Mouse (Mus musculus) thymus, postnatal 10 days (tissue): Measurements from ENCODE around the gene Ppp1r2.

ENCODE experiments used
- DNase-seq, 2 experiments: peaks; one replicate each; pipeline ENCODE4 v3.0.0; 2021; ENCODE audit warnings: low spot score in 2 of 2

Gene Ppp1r2

GRCm38 (mm10) chr16:31290751-31291365, 15.8 kb upstream of the Ppp1r2 start:
- DNase-seq, result no peak

- DNase-seq, result no peak
Measured at GRCm38 (mm10) chr16:31290281-31290680, 15.2 kb upstream of the Ppp1r2 start.

GRCm38 (mm10) chr16:31287712-31288111, 12.6 kb upstream of the Ppp1r2 start:
- DNase-seq, result no peak

GRCm38 (mm10) chr16:31286801-31287488, 11.9 kb upstream of the Ppp1r2 start:
- no peak for DNase-seq

- no peak for DNase-seq
Measured at GRCm38 (mm10) chr16:31281981-31282380, 6.9 kb upstream of the Ppp1r2 start.

- no peak for DNase-seq
Measured at GRCm38 (mm10) chr16:31280176-31280575, 5.1 kb upstream of the Ppp1r2 start.

- no peak for DNase-seq
Measured at GRCm38 (mm10) chr16:31278581-31278980, 3.5 kb upstream of the Ppp1r2 start.

- DNase-seq, result no peak
Measured at GRCm38 (mm10) chr16:31278081-31278480, 3.0 kb upstream of the Ppp1r2 start.

GRCm38 (mm10) chr16:31276962-31277361, 1.9 kb upstream of the Ppp1r2 start:
- no peak for DNase-seq

- DNase-seq, result no peak
Measured at GRCm38 (mm10) chr16:31276539-31276938, 1.5 kb upstream of the Ppp1r2 start.

GRCm38 (mm10) chr16:31274084-31274483, 993 bp downstream of the Ppp1r2 start:
- DNase-seq, result no peak

- DNase-seq, result no peak
Measured at GRCm38 (mm10) chr16:31266692-31267091, 8.4 kb downstream of the Ppp1r2 start.

- DNase-seq, result no peak
Measured at GRCm38 (mm10) chr16:31256151-31256550, 18.9 kb downstream of the Ppp1r2 start.

- no peak for DNase-seq
Measured at GRCm38 (mm10) chr16:31255685-31256084, 19.4 kb downstream of the Ppp1r2 start.

- DNase-seq, result no peak
Measured at GRCm38 (mm10) chr16:31249401-31249800, 25.7 kb downstream of the Ppp1r2 start.

- DNase-seq, result no peak
Measured at GRCm38 (mm10) chr16:31248717-31249116, 26.4 kb downstream of the Ppp1r2 start.

GRCm38 (mm10) chr16:31247442-31247841, 27.6 kb downstream of the Ppp1r2 start:
- no peak for DNase-seq

- DNase-seq, result no peak
Measured at GRCm38 (mm10) chr16:31244053-31244452, 31.0 kb downstream of the Ppp1r2 start.

GRCm38 (mm10) chr16:31241433-31241832, 33.6 kb downstream of the Ppp1r2 start:
- DNase-seq, result no peak

GRCm38 (mm10) chr16:31240569-31240968, 34.5 kb downstream of the Ppp1r2 start:
- no peak for DNase-seq

- no peak for DNase-seq
Measured at GRCm38 (mm10) chr16:31238281-31238680, 36.8 kb downstream of the Ppp1r2 start.

GRCm38 (mm10) chr16:31235457-31236310, 39.4 kb downstream of the Ppp1r2 start:
- DNase-seq, result peak; percentile 23 to 37
